Mouse (Mus musculus) thymus, adult 2 months (tissue): Measurements from ENCODE around the gene Hsd17b14. TPM values are rescaled to one million over a fixed set of nuclear protein-coding genes. Genes with fewer than 3 reads are reported as not detected.

Source experiments
- DNase-seq: peaks from one replicate; pipeline ENCODE4 v3.0.0; 2021
- H3K27ac ChIP-seq: fragments of 200-500 bp; 2 replicates; pipeline ENCODE4 v1.5.1; 2012; ENCODE audit warnings: low read length, control low read depth; ENCODE audit not compliant: control insufficient read depth, insufficient read depth
- H3K27me3 ChIP-seq: fragments of 200-500 bp; 2 replicates; pipeline ENCODE4 v1.6.1; 2012; ENCODE audit warnings: mild to moderate bottlenecking, low read length, moderate library complexity, mixed read lengths; ENCODE audit not compliant: control insufficient read depth, insufficient read depth
- H3K36me3 ChIP-seq: fragments of 200-500 bp; 2 replicates; pipeline ENCODE4 v1.6.1; 2012; ENCODE audit warnings: mild to moderate bottlenecking, low read length, moderate library complexity; ENCODE audit not compliant: control insufficient read depth, insufficient read depth
- H3K4me1 ChIP-seq: fragments of 200-500 bp; replicated peaks from 2 replicates; pipeline ENCODE4 v1.6.1; 2012; ENCODE audit warnings: low read length; ENCODE audit not compliant: control insufficient read depth, insufficient read depth
- H3K4me3 ChIP-seq: fragments of 200-500 bp; 2 replicates; pipeline ENCODE4 v1.5.1; 2012; ENCODE audit warnings: mild to moderate bottlenecking, low read length, control low read depth, moderate library complexity; ENCODE audit not compliant: control insufficient read depth, insufficient read depth
- CTCF ChIP-seq: fragments of 200-500 bp; IDR thresholded peaks from 2 replicates; pipeline ENCODE4 v1.5.1; 2012; ENCODE audit warnings: mild to moderate bottlenecking, control low read depth, low read length, moderate library complexity, borderline replicate concordance; ENCODE audit not compliant: control insufficient read depth, poor library complexity, insufficient read depth; ENCODE audit errors: extremely low read depth
- POLR2A ChIP-seq: fragments of 200-500 bp; IDR thresholded peaks from 2 replicates; pipeline ENCODE4 v1.6.1; 2012; ENCODE audit warnings: mild to moderate bottlenecking, low read length, control low read depth, moderate library complexity; ENCODE audit not compliant: control insufficient read depth, poor library complexity, insufficient read depth; ENCODE audit errors: extremely low read depth
- WGBS: fragments of 180-500 bp; shearing (Covaris S2); methylation state at CpG from one replicate; pipeline ENCODE4 v1.1.7; 2018; 5-methylcytosine and 5-hydroxymethylcytosine counted together
- polyA plus RNA-seq: library from polyadenylated mRNA; depleted of rRNA; stranded (reverse); fragments of >200 nt; gene quantifications from 2 replicates; pipeline ENCODE4 v1.2.3, GENCODE M21; 2012; rRNA removed

Gene Hsd17b14
- polyA plus RNA-seq, 1 experiment = 2.6 TPM

- H3K27ac ChIP-seq = no peak overlapping the region
- H3K4me3 ChIP-seq = no peak overlapping the region
- H3K4me1 ChIP-seq = peaks cover 43% of the 10 kb centered on the region
- TF ChIP-seq POLR2A = no peak
- no peak for TF ChIP-seq CTCF
- DNase-seq = no peak
- 73% methylated on average over 6 of the region's 6 CpGs for WGBS
- no peaks in the 10 kb centered on the region for H3K36me3 ChIP-seq
- H3K27me3 ChIP-seq = no peaks in the 10 kb centered on the region
These were observed 42.8 kb downstream of the Hsd17b14 start for GRCm38 (mm10) chr7:45597527-45597926.

GRCm38 (mm10) chr7:45598960-45599879 lies 44.5 kb downstream of the Hsd17b14 start:
- WGBS = 74% methylated on average over 17 of the region's 18 CpGs
- DNase-seq = peak; percentile 71
- Histone ChIP-seq H3K27me3 (no peaks in the 10 kb centered on the region), H3K4me1 (peaks cover 43% of the 10 kb centered on the region), H3K36me3 (no peaks in the 10 kb centered on the region), H3K4me3 (no peak overlapping the region), H3K27ac (peak overlapping the region; percentile 70)
- TF ChIP-seq CTCF = no peak
- 0 out of 2 replicates have a peak, but pooled peaks have one; percentile 16 for TF ChIP-seq POLR2A

- Histone ChIP-seq H3K27me3 (no peaks in the 10 kb centered on the region), H3K36me3 (no peaks in the 10 kb centered on the region), H3K4me1 (peaks cover 9% of the 10 kb centered on the region), H3K27ac (no peak overlapping the region), H3K4me3 (no peak overlapping the region)
- no peak for DNase-seq
- no peak for TF ChIP-seq CTCF
- no peak for TF ChIP-seq POLR2A
- 89% methylated on average over 9 of the region's 9 CpGs for WGBS
These were observed 51.1 kb downstream of the Hsd17b14 start for GRCm38 (mm10) chr7:45605704-45606289.

GRCm38 (mm10) chr7:45609511-45609910 lies 54.8 kb downstream of the Hsd17b14 start:
- TF ChIP-seq POLR2A (no peak), CTCF (no peak)
- Histone ChIP-seq H3K27ac (no peak overlapping the region), H3K4me1 (no peaks in the 10 kb centered on the region), H3K36me3 (no peaks in the 10 kb centered on the region), H3K27me3 (no peaks in the 10 kb centered on the region), H3K4me3 (no peak overlapping the region)
- no peak for DNase-seq
- 93% methylated on average over 1 of the region's 1 CpGs for WGBS

GRCm38 (mm10) chr7:45616277-45616676 lies 61.6 kb downstream of the Hsd17b14 start:
- no peak for TF ChIP-seq POLR2A
- no peak for TF ChIP-seq CTCF
- Histone ChIP-seq H3K36me3 (no peaks in the 10 kb centered on the region), H3K4me3 (no peak overlapping the region), H3K4me1 (no peaks in the 10 kb centered on the region), H3K27ac (no peak overlapping the region), H3K27me3 (no peaks in the 10 kb centered on the region)
- 71% methylated on average over 6 of the region's 6 CpGs for WGBS
- DNase-seq = no peak

- DNase-seq = no peak
- 0 out of 2 replicates have a peak, but pooled peaks cover 2% of the 10 kb centered on the region for H3K4me1 ChIP-seq
- no peaks in the 10 kb centered on the region for H3K27me3 ChIP-seq
- no peak within 1 kb of the TSS for H3K27ac ChIP-seq
- no peak for TF ChIP-seq CTCF
- TF ChIP-seq POLR2A = no peak
- 30% methylated on average over 31 of the region's 31 CpGs for WGBS
- no peak within 1 kb of the TSS for H3K4me3 ChIP-seq
- H3K36me3 ChIP-seq = no peaks in the 10 kb centered on the region
These were observed 62.5 kb downstream of the Hsd17b14 start, which contains the start of gene Fut1 for GRCm38 (mm10) chr7:45617042-45617695. Fut1 (plus strand) TSS chr7:45617289.

Other genes with a start within 250 kb of the Hsd17b14 start
- 12.1 and 12.9 TPM in 2 replicates for gene Trpm4, start 221.1 kb upstream of the Hsd17b14 start, polyA plus RNA-seq
- 0.56 and 9.1 TPM in 2 replicates for gene Hrc, start 219.6 kb upstream of the Hsd17b14 start, polyA plus RNA-seq
- gene Ppfia3, start 187.9 kb upstream of the Hsd17b14 start, polyA plus RNA-seq = 0.65 and 0.89 TPM in 2 replicates
- gene Lin7b, start 184.3 kb upstream of the Hsd17b14 start, polyA plus RNA-seq = 0.65 and 1.0 TPM in 2 replicates
- 693 and 725 TPM in 2 replicates for gene Snrnp70, start 159.2 kb upstream of the Hsd17b14 start, polyA plus RNA-seq
- gene Kcna7, start 149.2 kb upstream of the Hsd17b14 start, polyA plus RNA-seq = 0.68 and 1.1 TPM in 2 replicates
- gene Ntf5, start 141.2 kb upstream of the Hsd17b14 start, polyA plus RNA-seq = 2.1 and 3.0 TPM in 2 replicates
- 0.80 and 0.96 TPM in 2 replicates for gene Lhb, start 134.1 kb upstream of the Hsd17b14 start, polyA plus RNA-seq
- gene Gys1, start 120.0 kb upstream of the Hsd17b14 start, polyA plus RNA-seq = 35.2 and 35.5 TPM in 2 replicates
- gene Ruvbl2, start 116.8 kb upstream of the Hsd17b14 start, polyA plus RNA-seq = 122 and 124 TPM in 2 replicates
- 2,491 and 2,656 TPM in 2 replicates for gene Ftl1, start 95.0 kb upstream of the Hsd17b14 start, polyA plus RNA-seq
- 165 and 184 TPM in 2 replicates for gene Bax, start 88.0 kb upstream of the Hsd17b14 start, polyA plus RNA-seq
- gene Tulp2, start 73.0 kb upstream of the Hsd17b14 start, polyA plus RNA-seq = 2.5 and 3.0 TPM in 2 replicates
- not detected in 2 replicates for gene Gm45808, start 68.1 kb upstream of the Hsd17b14 start, polyA plus RNA-seq
- gene Dhdh, start 66.1 kb upstream of the Hsd17b14 start, polyA plus RNA-seq = 2.3 and 2.4 TPM in 2 replicates
- 204 and 216 TPM in 2 replicates for gene Nucb1, start 44.5 kb upstream of the Hsd17b14 start, polyA plus RNA-seq
- 27.6 and 35.3 TPM in 2 replicates for gene Ppp1r15a, start 28.6 kb upstream of the Hsd17b14 start, polyA plus RNA-seq
- 9.7 and 12.3 TPM in 2 replicates for gene Plekha4, start 28.6 kb upstream of the Hsd17b14 start, polyA plus RNA-seq
- gene Bcat2, start 15.3 kb downstream of the Hsd17b14 start, polyA plus RNA-seq = 140 and 173 TPM in 2 replicates
- gene Fgf21, start 60.6 kb downstream of the Hsd17b14 start, polyA plus RNA-seq = 18.9 and 19.2 TPM in 2 replicates
- 4.7 and 5.9 TPM in 2 replicates for gene Fut1, start 62.4 kb downstream of the Hsd17b14 start, polyA plus RNA-seq
- 0.45 and 0.75 TPM in 2 replicates for gene Izumo1, start 66.9 kb downstream of the Hsd17b14 start, polyA plus RNA-seq
- gene Rasip1, start 72.6 kb downstream of the Hsd17b14 start, polyA plus RNA-seq = 6.3 and 8.6 TPM in 2 replicates
- 3.9 and 4.4 TPM in 2 replicates for gene Mamstr, start 85.1 kb downstream of the Hsd17b14 start, polyA plus RNA-seq
- 1.3 and 1.9 TPM in 2 replicates for gene Fut2, start 111.5 kb downstream of the Hsd17b14 start, polyA plus RNA-seq
- 3.9 and 4.2 TPM in 2 replicates for gene Ntn5, start 129.1 kb downstream of the Hsd17b14 start, polyA plus RNA-seq
- gene Sec1, start 139.5 kb downstream of the Hsd17b14 start, polyA plus RNA-seq = 1.6 and 1.9 TPM in 2 replicates
- 2.2 and 2.7 TPM in 2 replicates for gene Car11, start 144.9 kb downstream of the Hsd17b14 start, polyA plus RNA-seq
- 28.2 and 31.3 TPM in 2 replicates for gene Dbp, start 150.2 kb downstream of the Hsd17b14 start, polyA plus RNA-seq
- 2,384 and 2,707 TPM in 2 replicates for gene Rpl18, start 160.6 kb downstream of the Hsd17b14 start, polyA plus RNA-seq
- 87.4 and 88.1 TPM in 2 replicates for gene Sphk2, start 163.1 kb downstream of the Hsd17b14 start, polyA plus RNA-seq
- gene Fam83e, start 166.3 kb downstream of the Hsd17b14 start, polyA plus RNA-seq = 1.5 and 1.7 TPM in 2 replicates
- not detected in 2 replicates for gene Spaca4, start 170.9 kb downstream of the Hsd17b14 start, polyA plus RNA-seq
- gene Lmtk3, start 228.8 kb downstream of the Hsd17b14 start, polyA plus RNA-seq = 0.84 and 1.2 TPM in 2 replicates
- 3.8 and 3.9 TPM in 2 replicates for gene Sult2b1, start 229.8 kb downstream of the Hsd17b14 start, polyA plus RNA-seq